Mouse (Mus musculus) spleen, postnatal 36 days (tissue): ENCODE data around the gene Mus81.

Experiments
- DNase-seq, 2 experiments: peaks; one replicate each; pipeline ENCODE4 v3.0.0; 2022; ENCODE audit warnings: low spot score in 2 of 2, mixed read lengths in 1 of 2

Gene Mus81

DNA sequence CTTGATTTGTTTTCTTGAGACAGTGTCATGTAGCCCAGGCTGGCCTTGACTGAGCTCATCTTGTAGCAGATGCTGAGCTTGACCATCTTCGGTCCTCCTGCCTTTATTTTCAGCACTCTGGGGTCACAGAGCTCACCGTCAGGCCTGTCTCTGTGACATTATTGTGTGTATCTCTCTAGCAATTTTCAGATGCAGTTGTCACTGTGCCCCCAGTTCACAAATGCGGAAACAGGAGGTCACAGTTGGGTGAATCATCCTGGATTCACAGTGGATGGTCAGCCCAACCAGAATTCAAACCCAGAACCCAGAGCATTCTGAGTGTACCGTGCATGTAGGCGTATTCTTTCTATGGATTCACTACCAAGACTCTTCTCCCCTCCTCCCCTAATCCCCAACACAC is 42.5 kb downstream of the Mus81 start:
- DNase-seq, result no peak

DNA sequence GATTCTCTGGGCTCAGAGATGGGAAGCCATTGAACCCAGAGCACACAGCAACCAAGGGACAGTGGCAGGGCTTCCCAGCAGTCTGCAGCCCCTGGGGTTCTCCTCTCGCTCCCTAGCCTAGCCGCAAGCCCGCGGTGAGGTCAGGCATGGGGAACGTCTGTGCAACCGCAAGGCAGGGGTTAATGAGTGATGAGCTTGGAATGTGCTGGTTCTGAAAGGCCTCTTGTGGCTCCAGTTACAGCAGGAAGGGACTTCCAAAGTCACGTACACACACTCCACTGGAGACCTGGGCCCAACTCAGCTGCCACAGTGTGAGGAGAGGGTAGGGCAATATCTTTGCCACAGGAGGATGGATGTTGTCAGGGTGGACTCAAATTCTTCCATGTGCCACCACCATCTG is 43.2 kb downstream of the Mus81 start:
- DNase-seq, result no peak

DNA sequence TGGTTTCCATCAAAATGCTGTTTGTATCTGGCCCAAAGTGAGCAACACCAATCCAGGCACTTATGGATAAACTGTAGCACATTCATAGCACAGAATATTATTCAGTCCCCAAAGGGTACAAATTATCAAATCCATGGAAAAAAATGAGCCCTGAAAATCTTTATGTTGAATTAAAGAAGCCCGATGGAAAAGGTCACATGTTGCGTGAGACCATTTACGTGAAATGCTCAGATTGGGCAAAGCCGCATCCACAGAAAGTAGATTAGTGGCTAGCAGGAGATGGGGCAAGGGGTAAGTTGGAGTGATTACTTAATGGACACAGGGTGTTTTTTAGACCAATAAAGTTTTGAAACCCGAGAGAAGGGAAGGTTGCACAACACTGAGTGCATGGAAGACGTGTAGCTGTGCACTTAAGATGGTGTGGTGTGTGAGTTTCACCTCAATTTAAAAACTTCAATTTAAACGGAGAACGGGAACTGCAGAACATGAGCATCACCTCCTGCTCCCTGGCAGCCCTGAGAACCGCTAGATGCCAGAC is 43.8 kb downstream of the Mus81 start:
- no peak for DNase-seq

DNA sequence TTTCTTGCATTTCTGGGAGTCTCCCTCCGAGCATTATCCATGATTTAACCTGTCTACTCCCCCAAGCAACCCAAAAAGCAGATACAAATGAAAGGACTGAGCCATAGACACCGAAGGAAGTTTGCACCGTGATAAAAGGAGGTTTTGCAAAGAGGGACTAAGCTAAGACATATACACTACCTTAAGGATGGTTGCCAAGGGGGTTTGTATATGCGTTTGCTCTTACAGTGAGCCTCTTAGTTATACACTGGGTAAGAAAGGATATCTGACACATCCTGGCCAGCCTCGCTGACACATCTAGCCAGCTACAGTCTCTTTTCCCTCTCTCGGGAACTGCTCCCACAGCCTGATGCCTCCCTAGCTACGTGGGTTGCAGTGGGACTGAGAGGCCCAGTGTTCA is 54.3 kb downstream of the Mus81 start:
- no peak for DNase-seq

DNA sequence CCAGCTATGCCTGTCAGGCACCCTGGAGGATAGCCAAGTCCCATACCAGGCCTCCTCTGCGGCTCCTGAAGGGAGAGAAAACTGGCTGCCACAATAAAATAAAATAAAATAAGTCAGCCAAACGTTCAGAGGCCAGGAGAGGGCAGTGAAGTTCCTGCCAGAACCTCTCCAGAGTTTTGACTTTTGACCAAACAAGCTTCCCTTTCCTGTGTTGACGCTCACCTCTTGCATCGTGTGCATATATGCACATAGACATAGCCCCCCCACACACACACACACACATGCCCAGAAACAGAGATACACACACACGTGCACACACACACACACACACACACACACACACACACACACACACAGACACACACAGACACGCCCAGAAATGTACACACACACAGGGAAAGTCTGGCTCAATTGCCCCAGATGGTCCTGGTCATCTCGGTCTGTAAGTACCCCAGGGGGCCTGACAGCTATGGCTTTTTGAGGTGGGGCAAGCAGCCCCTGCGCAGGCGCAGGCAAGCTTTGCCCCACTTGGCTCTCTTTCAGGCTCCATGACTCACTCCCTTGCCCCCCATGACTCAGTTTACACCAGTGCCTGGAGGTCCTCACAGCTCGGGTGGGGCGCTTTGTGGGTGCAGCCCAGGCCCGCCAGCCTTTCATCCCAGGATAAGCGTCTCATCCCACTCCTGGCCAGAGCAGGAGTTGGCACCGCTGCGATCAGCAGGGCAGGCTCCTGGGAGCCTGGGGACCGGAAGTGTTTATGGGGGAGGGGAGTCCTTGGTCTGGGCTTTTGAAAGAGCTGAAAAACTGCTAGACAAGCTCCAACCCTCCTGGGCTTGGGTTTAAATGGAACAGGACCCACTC is 55.0 kb downstream of the Mus81 start:
- DNase-seq, result peak; percentile 51 to 60
